Mouse (Mus musculus) liver, embryonic 16.5 days (tissue): ENCODE measurements at regions not wholly inside any gene's neighbourhood (a gene's known extent, or its start where the extent isn't known, plus 50 kb on each side); places are given as distances from the start of the nearest gene placed in this dataset.

Experiments used
- ATAC-seq: fragments of 200-750 bp; cut with Nextera tagmentation; 2 replicates; pipeline ENCODE4 v1.8.0; 2017; ENCODE audit warnings: low read depth, mild to moderate bottlenecking, moderate number of reproducible peaks, moderate library complexity
- H3K27ac ChIP-seq: fragments of 300-500 bp; sonication (generic); 2 replicates; pipeline ENCODE4 v1.5.1; 2014; ENCODE audit warnings: mild to moderate bottlenecking, low read length
- H3K27me3 ChIP-seq: fragments of 300-500 bp; sonication (generic); 2 replicates; pipeline ENCODE4 v1.6.1; 2014; ENCODE audit warnings: low read depth, low read length, mixed read lengths; ENCODE audit not compliant: control insufficient read depth, insufficient read depth
- H3K36me3 ChIP-seq: fragments of 300-500 bp; sonication (generic); 2 replicates; pipeline ENCODE4 v1.6.1; 2014; ENCODE audit warnings: mild to moderate bottlenecking; ENCODE audit not compliant: control insufficient read depth, insufficient read depth
- H3K4me1 ChIP-seq: fragments of 300-500 bp; sonication (generic); 2 replicates; pipeline ENCODE4 v1.6.1; 2014; ENCODE audit warnings: low read depth, low read length, mixed read lengths; ENCODE audit not compliant: control insufficient read depth
- H3K4me2 ChIP-seq: fragments of 300-500 bp; sonication (generic); 2 replicates; pipeline ENCODE4 v1.6.1; 2014; ENCODE audit warnings: low read depth, low read length, mixed read lengths
- H3K4me3 ChIP-seq: fragments of 300-500 bp; sonication (generic); 2 replicates; pipeline ENCODE4 v1.5.1; 2014; ENCODE audit warnings: low read depth, mild to moderate bottlenecking, low read length
- H3K9ac ChIP-seq: fragments of 300-500 bp; sonication (generic); 2 replicates; pipeline ENCODE4 v1.6.1; 2014; ENCODE audit warnings: low read depth, low read length
- H3K9me3 ChIP-seq: fragments of 300-500 bp; sonication (generic); replicated peaks from 2 replicates; pipeline ENCODE4 v1.6.1; 2016; ENCODE audit warnings: low read length; ENCODE audit not compliant: control insufficient read depth
- WGBS: fragments of 180-500 bp; shearing (Covaris S2); extraction: QIAGEN DNeasy Blood & Tissue Kit; methylation state at CpG from one replicate; pipeline ENCODE4 v1.1.7; 2014; ENCODE audit not compliant: insufficient replicate concordance; 5-methylcytosine and 5-hydroxymethylcytosine counted together

- ATAC-seq: no peak
- Histone ChIP-seq H3K36me3 (no peaks in the 10 kb centered on the region), H3K4me2 (no peak overlapping the region), H3K4me1 (no peaks in the 10 kb centered on the region), H3K9ac (no peak overlapping the region), H3K27ac (no peak overlapping the region), H3K4me3 (no peak overlapping the region), H3K27me3 (no peaks in the 10 kb centered on the region), H3K9me3 (no peaks in the 10 kb centered on the region)
- WGBS: 50% methylated on average over 3 of the region's 3 CpGs
These were observed 87.1 kb upstream of the Fam3c start for GRCm38 (mm10) chr6:22443170-22443569.

- Histone ChIP-seq H3K4me2 (no peak overlapping the region), H3K9me3 (no peaks in the 10 kb centered on the region), H3K4me3 (no peak overlapping the region), H3K27me3 (no peaks in the 10 kb centered on the region), H3K9ac (no peak overlapping the region), H3K4me1 (no peaks in the 10 kb centered on the region), H3K36me3 (no peaks in the 10 kb centered on the region), H3K27ac (no peak overlapping the region)
- WGBS: 58% methylated on average over 8 of the region's 8 CpGs
- ATAC-seq: no peak
These were observed 86.5 kb upstream of the Fam3c start for GRCm38 (mm10) chr6:22442591-22442990.

DNA sequence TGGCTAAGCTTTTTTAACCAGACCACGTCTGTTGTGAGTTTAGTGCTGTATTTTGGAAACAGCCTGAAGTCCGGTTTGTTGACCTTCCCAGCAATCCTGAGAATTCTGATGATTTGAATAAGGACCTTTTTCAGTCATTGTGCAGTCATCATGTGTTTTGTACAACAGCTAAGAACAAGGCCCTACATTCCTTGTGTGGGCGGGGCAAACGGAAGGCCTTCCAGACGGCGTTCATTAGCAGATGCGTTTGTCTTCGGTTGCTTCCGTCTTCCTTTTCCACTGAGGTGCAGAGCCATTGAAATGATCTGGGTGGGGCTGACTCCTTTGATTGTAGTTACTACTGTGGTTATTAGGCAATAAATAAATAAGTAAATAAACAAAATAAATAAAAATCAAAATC lies 83.8 kb upstream of the Fam3c start:
- ATAC-seq: no peak
- Histone ChIP-seq H3K27me3 (no peaks in the 10 kb centered on the region), H3K9me3 (no peaks in the 10 kb centered on the region), H3K4me1 (no peaks in the 10 kb centered on the region), H3K4me3 (no peak overlapping the region), H3K36me3 (no peaks in the 10 kb centered on the region), H3K27ac (no peak overlapping the region), H3K4me2 (no peak overlapping the region), H3K9ac (no peak overlapping the region)
- 81% methylated on average over 9 of the region's 9 CpGs for WGBS

GRCm38 (mm10) chr6:22429026-22429425 lies 73.0 kb upstream of the Fam3c start:
- Histone ChIP-seq H3K4me3 (no peak overlapping the region), H3K36me3 (no peaks in the 10 kb centered on the region), H3K4me1 (no peaks in the 10 kb centered on the region), H3K9ac (no peak overlapping the region), H3K4me2 (no peak overlapping the region), H3K27me3 (no peaks in the 10 kb centered on the region), H3K9me3 (no peaks in the 10 kb centered on the region), H3K27ac (no peak overlapping the region)
- no peak for ATAC-seq
- WGBS: 36% methylated on average over 3 of the region's 3 CpGs

DNA sequence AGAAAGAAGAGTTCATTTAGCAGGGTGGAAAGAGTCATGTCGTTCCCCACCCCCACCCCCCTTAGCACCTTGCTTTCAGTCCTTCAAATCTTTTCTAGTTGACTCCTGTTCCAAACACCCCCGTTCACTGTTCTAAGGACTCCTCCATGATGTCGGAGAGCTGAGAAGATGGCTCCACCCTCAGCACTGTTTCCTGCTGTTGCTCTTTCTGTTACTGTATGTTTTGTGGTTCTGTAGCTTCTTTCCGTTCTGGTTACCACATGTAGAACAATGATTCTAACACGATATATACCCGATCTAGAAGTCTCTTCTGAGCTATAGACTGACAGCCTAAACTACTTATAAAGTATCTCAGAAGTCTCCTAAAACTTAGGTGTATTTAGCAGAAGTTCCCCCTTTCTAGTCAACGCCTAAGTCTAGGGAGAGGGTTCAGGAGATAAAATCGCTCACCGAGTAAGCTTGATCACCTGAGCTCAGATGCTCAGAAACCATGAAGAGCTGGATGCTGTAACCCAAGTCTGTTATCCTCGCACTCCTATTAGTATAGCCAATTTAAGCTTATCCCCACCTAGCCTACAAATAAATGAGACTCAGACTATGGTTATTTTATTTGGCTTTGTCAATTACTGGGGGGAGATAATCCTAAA lies 68.2 kb upstream of the Fam3c start:
- ATAC-seq: no peak
- H3K9me3 ChIP-seq: no peaks in the 10 kb centered on the region
- H3K36me3 ChIP-seq: no peaks in the 10 kb centered on the region
- 37% methylated on average over 10 of the region's 10 CpGs for WGBS
- no peaks in the 10 kb centered on the region; the same call in 1 of the 2 replicates for H3K4me1 ChIP-seq
- H3K27me3 ChIP-seq: no peaks in the 10 kb centered on the region
- no peak overlapping the region for H3K27ac ChIP-seq
- H3K9ac ChIP-seq: no peak overlapping the region
- no peak overlapping the region for H3K4me3 ChIP-seq
- H3K4me2 ChIP-seq: no peak overlapping the region

- no peak overlapping the region for H3K27ac ChIP-seq
- H3K27me3 ChIP-seq: no peaks in the 10 kb centered on the region
- 35% methylated on average over 9 of the region's 9 CpGs for WGBS
- H3K4me3 ChIP-seq: no peak overlapping the region
- H3K36me3 ChIP-seq: no peaks in the 10 kb centered on the region
- no peak overlapping the region for H3K9ac ChIP-seq
- ATAC-seq: 0 out of 2 replicates have a peak, but pooled peaks have one; percentile 27
- H3K4me2 ChIP-seq: no peak overlapping the region
- H3K9me3 ChIP-seq: no peaks in the 10 kb centered on the region
- no peaks in the 10 kb centered on the region; the same call in 1 of the 2 replicates for H3K4me1 ChIP-seq
These were observed 67.3 kb upstream of the Fam3c start for GRCm38 (mm10) chr6:22423070-22423980.

DNA sequence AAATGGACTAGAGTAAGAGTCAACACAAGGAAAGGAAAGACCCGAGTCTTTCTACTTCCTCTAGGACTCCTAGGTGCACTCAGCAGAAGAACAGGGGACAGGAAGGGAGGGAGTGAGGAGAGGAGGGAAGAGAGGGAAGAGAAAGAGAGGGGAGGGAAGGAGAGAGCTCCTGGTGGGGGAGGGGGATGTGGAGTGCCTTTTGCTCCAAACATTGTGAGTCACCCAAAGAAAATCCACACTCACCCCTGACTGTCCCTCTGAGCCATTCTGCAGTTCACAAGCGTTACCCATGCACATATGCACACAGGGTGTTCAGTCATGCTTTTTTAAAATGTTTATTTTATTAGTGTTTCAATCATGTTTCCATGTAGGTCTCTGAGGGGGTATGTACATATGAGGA lies 65.5 kb upstream of the Fam3c start:
- H3K27ac ChIP-seq: no peak overlapping the region
- ATAC-seq: no peak
- no peaks in the 10 kb centered on the region for H3K27me3 ChIP-seq
- no peak overlapping the region for H3K4me3 ChIP-seq
- no peaks in the 10 kb centered on the region; the same call in 1 of the 2 replicates for H3K4me1 ChIP-seq
- WGBS: 30% methylated on average over 2 of the region's 2 CpGs
- no peaks in the 10 kb centered on the region for H3K9me3 ChIP-seq
- H3K9ac ChIP-seq: no peak overlapping the region
- H3K4me2 ChIP-seq: no peak overlapping the region
- H3K36me3 ChIP-seq: no peaks in the 10 kb centered on the region

GRCm38 (mm10) chr6:22418279-22418678 lies 62.2 kb upstream of the Fam3c start:
- Histone ChIP-seq H3K27me3 (no peaks in the 10 kb centered on the region), H3K4me3 (no peak overlapping the region), H3K4me2 (no peak overlapping the region), H3K27ac (no peak overlapping the region), H3K36me3 (no peaks in the 10 kb centered on the region), H3K9me3 (no peaks in the 10 kb centered on the region), H3K9ac (no peak overlapping the region), H3K4me1 (no peaks in the 10 kb centered on the region; the same call in 1 of the 2 replicates)
- 56% methylated on average over 4 of the region's 4 CpGs for WGBS
- no peak for ATAC-seq

GRCm38 (mm10) chr6:22417189-22417588 lies 61.1 kb upstream of the Fam3c start:
- Histone ChIP-seq H3K27me3 (no peaks in the 10 kb centered on the region), H3K4me2 (no peak overlapping the region), H3K36me3 (no peaks in the 10 kb centered on the region), H3K4me1 (no peaks in the 10 kb centered on the region), H3K9me3 (no peaks in the 10 kb centered on the region), H3K27ac (no peak overlapping the region), H3K9ac (no peak overlapping the region), H3K4me3 (no peak overlapping the region)
- ATAC-seq: no peak
- 51% methylated on average over 2 of the region's 2 CpGs for WGBS
